Mouse (Mus musculus): ENCODE measurements around the gene Surf4.
"Not testable (repeated sequence)": the region's sequence is repeated elsewhere in the genome, so short reads cannot be mapped to it uniquely, and the experiment has no call there.

Gene Surf4

GRCm38 (mm10) chr2:26902467-26903220 is 31.1 kb downstream of the Surf4 start, which contains the start of gene Surf6:
Surf6 (minus strand) TSS chr2:26902879.
- DNase-seq (ENCODE audit: low read depth, low spot score) = peak; percentile 98

GRCm38 (mm10) chr2:26901834-26902400 is 31.8 kb downstream of the Surf4 start:
- DNase-seq (ENCODE audit: low read depth, low spot score) = no peak

- no peak for DNase-seq (ENCODE audit: low read depth, low spot score)
These were observed 33.0 kb downstream of the Surf4 start for GRCm38 (mm10) chr2:26900731-26901130.

- DNase-seq (ENCODE audit: low read depth, low spot score) = no peak
These were observed 37.8 kb downstream of the Surf4 start for GRCm38 (mm10) chr2:26895898-26896297.

- DNase-seq (ENCODE audit: low read depth, low spot score) = not testable (repeated sequence)
These were observed 47.6 kb downstream of the Surf4 start for GRCm38 (mm10) chr2:26886170-26886569.

GRCm38 (mm10) chr2:26885541-26885940 is 48.2 kb downstream of the Surf4 start:
- not testable (repeated sequence) for DNase-seq (ENCODE audit: low read depth, low spot score)

- DNase-seq (ENCODE audit: low read depth, low spot score) = no peak
These were observed 55.2 kb downstream of the Surf4 start for GRCm38 (mm10) chr2:26878571-26878970.

- no peak for DNase-seq (ENCODE audit: low read depth, low spot score)
These were observed 63.1 kb downstream of the Surf4 start for GRCm38 (mm10) chr2:26870666-26871065.

All from CD4-positive, CD25-positive, alpha-beta regulatory T cell, adult 2 months (primary cell).